Mouse (Mus musculus): ENCODE data around the gene Prpsap1.

DNA sequence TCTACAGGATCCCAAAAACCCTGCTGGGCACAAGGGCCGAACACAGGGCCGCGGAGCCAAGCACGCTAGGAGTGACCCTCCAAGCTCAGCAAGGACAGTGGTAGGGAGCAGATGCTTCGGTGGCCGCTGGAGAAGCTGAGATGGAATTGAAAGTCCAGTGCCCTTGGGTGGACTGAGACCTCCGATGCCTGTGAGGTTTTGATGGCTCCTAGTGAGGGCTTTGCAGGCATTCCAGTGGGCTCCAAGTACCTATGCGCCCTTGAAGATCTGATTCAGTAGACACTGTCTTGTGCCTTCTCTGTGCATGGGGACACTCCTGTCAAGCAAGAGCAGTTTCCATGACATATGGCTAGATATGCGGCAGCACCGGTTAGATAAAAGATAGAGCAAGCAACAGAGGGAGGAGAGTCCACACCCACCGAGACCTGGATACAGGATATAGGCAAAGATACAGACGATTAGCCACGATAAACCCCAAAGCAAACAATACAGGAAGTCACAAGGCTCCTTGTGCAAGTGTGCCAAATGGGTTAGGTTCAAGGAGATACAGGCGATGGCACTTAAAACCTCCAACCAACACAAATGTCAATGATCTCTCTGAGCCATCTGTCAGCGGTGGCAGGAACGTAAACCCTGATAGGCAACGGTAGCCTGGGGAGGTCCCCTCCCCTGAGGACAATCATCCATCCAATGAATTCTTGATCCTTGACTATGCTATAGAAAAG lies 12.3 kb upstream of the Prpsap1 start:
- no peak for TF ChIP-seq CTCF (IDR thresholded peaks at IDR 0.05; ENCODE audit: borderline replicate concordance, insufficient read depth, low read length)
- TF ChIP-seq POLR2A (IDR thresholded peaks at IDR 0.05; ENCODE audit: low read depth, low read length): no peak

Measured in embryonic fibroblast, embryonic 13.5 days (primary cell).